Mouse (Mus musculus): Measurements from ENCODE around the gene Myl6. TPM values are rescaled to one million over a fixed set of nuclear protein-coding genes. Genes with fewer than 3 reads are reported as not detected.
"Not testable (repeated sequence)": the region's sequence is repeated elsewhere in the genome, so short reads cannot be mapped to it uniquely, and the experiment has no call there.

Gene Myl6
- polyA plus RNA-seq, 1 experiment from 2014 or later, result 3,187 TPM

GRCm38 (mm10) chr10:128505974-128506373 is 12.0 kb upstream of the Myl6 start:
- H3K36me3 ChIP-seq (ENCODE audit: control insufficient read depth, insufficient read depth, low read length), result 0 out of 2 replicates have a peak, but pooled peaks cover 5% of the 10 kb centered on the region
- DNase-seq (ENCODE audit: low spot score) (no peak), ATAC-seq (ENCODE audit: low FRiP score, low TSS enrichment) (no peak)
- H3K27me3 ChIP-seq (ENCODE audit: control insufficient read depth, insufficient read depth, low read length), result no peaks in the 10 kb centered on the region
- TF ChIP-seq CTCF (IDR thresholded peaks at IDR 0.05; ENCODE audit: low read depth) (peak; percentile 33; the same call in 1 of the 2 replicates), EP300 (optimal IDR thresholded peaks at IDR 0.05) (no peak)
- H3K4me2 ChIP-seq (replicated peaks; ENCODE audit: low read depth), result no peak overlapping the region
- no peak overlapping the region for H3K27ac ChIP-seq (replicated peaks)
- WGBS, result 93% methylated on average over 14 of the region's 14 CpGs
- H3K4me1 ChIP-seq (replicated peaks; ENCODE audit: control insufficient read depth, insufficient read depth), result 0 out of 2 replicates have a peak, but pooled peaks cover 2% of the 10 kb centered on the region
- H3K9ac ChIP-seq (ENCODE audit: low read length), result no peak overlapping the region
- H3K4me3 ChIP-seq (ENCODE audit: low read depth, low read length), result no peak overlapping the region
- H3K9me3 ChIP-seq (ENCODE audit: control insufficient read depth, low read length), result no peaks in the 10 kb centered on the region

- not testable (repeated sequence) for H3K27ac ChIP-seq (replicated peaks); H3K4me1 ChIP-seq (replicated peaks; ENCODE audit: control insufficient read depth, insufficient read depth); H3K9ac ChIP-seq (ENCODE audit: low read length); H3K27me3 ChIP-seq (ENCODE audit: control insufficient read depth, insufficient read depth, low read length); H3K9me3 ChIP-seq (ENCODE audit: control insufficient read depth, low read length); H3K4me3 ChIP-seq (ENCODE audit: low read depth, low read length); DNase-seq (ENCODE audit: low spot score); ATAC-seq (ENCODE audit: low FRiP score, low TSS enrichment); H3K4me2 ChIP-seq (replicated peaks; ENCODE audit: low read depth); H3K36me3 ChIP-seq (ENCODE audit: control insufficient read depth, insufficient read depth, low read length)
- 78% methylated on average over 5 of the region's 5 CpGs for WGBS
These were observed 11.4 kb upstream of the Myl6 start for GRCm38 (mm10) chr10:128505371-128505667.

GRCm38 (mm10) chr10:128504641-128505370 is 10.9 kb upstream of the Myl6 start:
- no peak for DNase-seq (ENCODE audit: low spot score)
- Histone ChIP-seq H3K4me1 (replicated peaks; ENCODE audit: control insufficient read depth, insufficient read depth) (0 out of 2 replicates have a peak, but pooled peaks cover 2% of the 10 kb centered on the region), H3K27me3 (ENCODE audit: control insufficient read depth, insufficient read depth, low read length) (no peaks in the 10 kb centered on the region), H3K4me3 (ENCODE audit: low read depth, low read length) (no peak overlapping the region), H3K4me2 (replicated peaks; ENCODE audit: low read depth) (no peak overlapping the region), H3K9ac (ENCODE audit: low read length) (no peak overlapping the region; the same call in 1 of the 2 replicates), H3K27ac (replicated peaks) (no peak overlapping the region; the same call in 1 of the 2 replicates), H3K36me3 (ENCODE audit: control insufficient read depth, insufficient read depth, low read length) (no peaks in the 10 kb centered on the region), H3K9me3 (ENCODE audit: control insufficient read depth, low read length) (no peaks in the 10 kb centered on the region)
- ATAC-seq (ENCODE audit: low FRiP score, low TSS enrichment), result no peak; the same call in 1 of the 2 replicates
- WGBS, result 66% methylated on average over 9 of the region's 9 CpGs
- TF ChIP-seq CTCF (IDR thresholded peaks at IDR 0.05; ENCODE audit: low read depth), result no peak
- no peak for TF ChIP-seq EP300 (optimal IDR thresholded peaks at IDR 0.05)

- 66% methylated on average over 3 of the region's 3 CpGs for WGBS
- Histone ChIP-seq H3K36me3 (ENCODE audit: control insufficient read depth, insufficient read depth, low read length) (no peaks in the 10 kb centered on the region), H3K4me2 (replicated peaks; ENCODE audit: low read depth) (no peak overlapping the region), H3K9ac (ENCODE audit: low read length) (no peak overlapping the region), H3K27me3 (ENCODE audit: control insufficient read depth, insufficient read depth, low read length) (no peaks in the 10 kb centered on the region), H3K27ac (replicated peaks) (no peak overlapping the region), H3K4me3 (ENCODE audit: low read depth, low read length) (no peak overlapping the region), H3K4me1 (replicated peaks; ENCODE audit: control insufficient read depth, insufficient read depth) (0 out of 2 replicates have a peak, but pooled peaks cover 2% of the 10 kb centered on the region), H3K9me3 (ENCODE audit: control insufficient read depth, low read length) (no peaks in the 10 kb centered on the region)
- DNase-seq (ENCODE audit: low spot score) (no peak), ATAC-seq (ENCODE audit: low FRiP score, low TSS enrichment) (no peak)
- TF ChIP-seq EP300 (optimal IDR thresholded peaks at IDR 0.05) (no peak), CTCF (IDR thresholded peaks at IDR 0.05; ENCODE audit: low read depth) (no peak)
These were observed 10.1 kb upstream of the Myl6 start for GRCm38 (mm10) chr10:128504012-128504411.

- Histone ChIP-seq H3K27me3 (ENCODE audit: control insufficient read depth, insufficient read depth, low read length) (no peaks in the 10 kb centered on the region), H3K27ac (replicated peaks) (no peak overlapping the region), H3K36me3 (ENCODE audit: control insufficient read depth, insufficient read depth, low read length) (no peaks in the 10 kb centered on the region), H3K4me3 (ENCODE audit: low read depth, low read length) (no peak overlapping the region), H3K4me2 (replicated peaks; ENCODE audit: low read depth) (no peak overlapping the region), H3K4me1 (replicated peaks; ENCODE audit: control insufficient read depth, insufficient read depth) (0 out of 2 replicates have a peak, but pooled peaks cover 2% of the 10 kb centered on the region), H3K9me3 (ENCODE audit: control insufficient read depth, low read length) (no peaks in the 10 kb centered on the region), H3K9ac (ENCODE audit: low read length) (no peak overlapping the region)
- TF ChIP-seq CTCF (IDR thresholded peaks at IDR 0.05; ENCODE audit: low read depth), result no peak
- TF ChIP-seq EP300 (optimal IDR thresholded peaks at IDR 0.05), result no peak
- DNase-seq (ENCODE audit: low spot score) (no peak), ATAC-seq (ENCODE audit: low FRiP score, low TSS enrichment) (no peak)
- WGBS, result 83% methylated on average over 8 of the region's 8 CpGs
These were observed 9.6 kb upstream of the Myl6 start for GRCm38 (mm10) chr10:128503532-128503931.

- Histone ChIP-seq H3K4me1 (replicated peaks; ENCODE audit: control insufficient read depth, insufficient read depth) (0 out of 2 replicates have a peak, but pooled peaks cover 4% of the 10 kb centered on the region), H3K27me3 (ENCODE audit: control insufficient read depth, insufficient read depth, low read length) (no peaks in the 10 kb centered on the region), H3K9me3 (ENCODE audit: control insufficient read depth, low read length) (no peaks in the 10 kb centered on the region), H3K36me3 (ENCODE audit: control insufficient read depth, insufficient read depth, low read length) (no peaks in the 10 kb centered on the region), H3K4me2 (replicated peaks; ENCODE audit: low read depth) (no peak overlapping the region), H3K4me3 (ENCODE audit: low read depth, low read length) (no peak overlapping the region), H3K27ac (replicated peaks) (0 out of 2 replicates have a peak overlapping the region, but pooled peaks have one; percentile 61), H3K9ac (ENCODE audit: low read length) (no peak overlapping the region)
- no peak for DNase-seq (ENCODE audit: low spot score)
- WGBS, result 66% methylated on average over 5 of the region's 5 CpGs
- no peak for TF ChIP-seq CTCF (IDR thresholded peaks at IDR 0.05; ENCODE audit: low read depth)
- no peak for ATAC-seq (ENCODE audit: low FRiP score, low TSS enrichment)
These were observed 8.4 kb upstream of the Myl6 start for GRCm38 (mm10) chr10:128502341-128502740.
